Mouse (Mus musculus): ENCODE results near the gene Cryba4. TPM values are rescaled to one million over a fixed set of nuclear protein-coding genes. Genes with fewer than 3 reads are reported as not detected.

Cryba4 gene
- total RNA-seq (2015) (not detected in 2 replicates), total RNA-seq (2017) (not detected in 2 replicates)

DNA sequence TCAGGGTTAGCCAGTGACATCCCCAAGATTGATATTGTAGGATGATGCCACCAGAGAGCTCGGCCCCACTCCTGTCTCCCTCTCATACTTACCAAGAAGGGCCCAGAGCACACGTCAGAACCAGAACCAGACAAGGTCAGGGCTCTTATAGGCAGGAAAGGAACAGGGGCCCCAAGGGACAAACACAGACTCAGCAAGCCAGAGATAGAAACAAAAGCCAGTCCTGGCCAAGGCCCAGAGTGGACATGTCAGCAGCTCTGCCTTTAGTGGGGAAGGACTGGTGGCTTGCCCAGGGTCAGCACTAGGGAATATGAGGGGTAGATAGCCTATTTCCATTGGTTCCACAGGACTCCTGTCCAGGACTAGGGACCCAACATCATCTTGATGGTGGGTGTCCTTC lies at the start of gene Cryba4:
Cryba4 (minus strand) TSS at position 119 of the 400 bp plus-strand sequence.
- no peak for ATAC-seq (replicated peaks; ENCODE audit: poor library complexity)

DNA sequence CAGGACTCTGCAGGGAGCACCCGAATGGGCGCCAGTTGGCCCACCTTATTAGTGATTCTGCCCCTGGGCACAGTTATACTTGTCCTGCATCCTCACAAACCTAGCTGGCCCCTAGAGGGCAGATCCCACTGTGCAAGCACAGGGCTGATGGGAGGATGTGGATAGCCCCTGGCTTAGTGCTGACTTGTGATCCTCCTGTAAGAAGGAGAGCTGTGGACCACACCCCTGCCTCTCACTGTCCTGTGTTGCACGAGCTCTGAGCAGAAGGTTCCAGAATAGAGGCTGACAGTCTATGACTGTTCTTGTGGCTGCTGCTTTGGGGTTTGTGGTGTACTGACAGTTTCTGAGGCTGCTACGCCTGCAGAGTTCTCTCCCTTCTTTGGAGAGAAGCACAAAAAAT lies 49.4 kb upstream of the Cryba4 start:
- peak; percentile 15 for ATAC-seq (replicated peaks; ENCODE audit: poor library complexity)

- ATAC-seq (replicated peaks; ENCODE audit: poor library complexity), result no peak
Measured at GRCm38 (mm10) chr5:112300721-112301308, 48.5 kb upstream of the Cryba4 start.

DNA sequence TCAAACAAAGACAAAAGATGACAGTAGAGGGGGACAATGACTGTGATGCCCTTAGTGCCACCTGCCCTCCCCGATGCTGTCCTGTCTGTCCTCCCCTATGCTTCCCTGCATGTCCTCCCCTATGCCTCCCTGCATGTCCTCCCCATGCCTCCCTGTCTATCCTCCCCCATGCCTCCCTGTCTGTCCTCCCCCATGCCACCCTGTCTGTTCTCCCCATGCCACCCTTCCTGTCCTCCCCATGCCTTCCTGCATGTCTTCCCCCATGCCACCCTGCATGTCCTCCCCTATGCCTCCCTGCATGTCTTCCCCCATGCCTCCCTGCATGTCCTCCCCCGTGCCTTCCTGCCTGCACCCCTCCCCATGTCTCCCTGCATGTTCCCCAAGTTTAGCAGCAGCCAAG lies 47.8 kb upstream of the Cryba4 start:
- ATAC-seq (replicated peaks; ENCODE audit: poor library complexity), result no peak

DNA sequence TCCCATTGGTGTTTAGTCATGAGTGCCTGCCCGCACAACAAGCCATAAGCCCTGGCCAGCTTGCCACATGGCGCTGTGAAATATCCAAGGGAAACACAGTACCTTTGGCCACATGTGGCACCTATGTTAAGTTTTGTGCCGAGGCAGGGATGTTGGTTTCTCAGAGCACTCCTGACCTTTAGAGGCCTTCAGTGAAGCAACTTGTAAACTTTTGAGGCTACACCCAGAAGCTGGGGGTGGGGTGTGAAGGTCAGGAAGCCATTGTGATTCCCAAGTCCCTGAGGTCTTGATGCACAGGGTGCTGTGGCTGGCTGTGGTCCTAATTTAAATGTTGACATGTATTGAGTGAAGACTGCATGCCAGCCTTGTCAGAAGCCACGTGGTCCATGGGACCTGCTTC lies 47.1 kb upstream of the Cryba4 start:
- ATAC-seq (replicated peaks; ENCODE audit: poor library complexity), result no peak

- ATAC-seq (replicated peaks; ENCODE audit: poor library complexity), result peak; percentile 23
Measured at GRCm38 (mm10) chr5:112298226-112298988, 46.1 kb upstream of the Cryba4 start.

DNA sequence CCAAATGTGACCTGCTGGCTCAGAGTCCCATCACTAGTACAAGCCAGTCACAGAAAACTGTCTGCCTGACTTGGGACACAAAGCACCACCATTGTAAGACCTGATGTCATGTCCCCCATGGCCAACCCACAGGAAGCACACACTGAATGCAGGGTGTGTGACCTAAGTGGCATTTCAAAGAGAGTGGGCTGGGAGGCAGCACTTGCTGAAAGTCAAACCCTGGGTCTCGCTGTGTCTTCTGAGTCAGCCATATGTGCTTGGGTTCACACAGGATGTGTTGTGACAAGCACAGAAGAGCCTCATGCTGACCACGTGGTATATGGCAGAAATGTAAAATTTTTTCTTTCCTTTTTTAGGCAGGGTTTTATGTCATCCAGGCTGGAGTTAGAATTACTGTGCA lies 44.9 kb upstream of the Cryba4 start:
- peak; percentile 4 for ATAC-seq (replicated peaks; ENCODE audit: poor library complexity)

- ATAC-seq (replicated peaks; ENCODE audit: poor library complexity), result peak; percentile 56
Measured at GRCm38 (mm10) chr5:112296404-112297181, 44.3 kb upstream of the Cryba4 start.

DNA sequence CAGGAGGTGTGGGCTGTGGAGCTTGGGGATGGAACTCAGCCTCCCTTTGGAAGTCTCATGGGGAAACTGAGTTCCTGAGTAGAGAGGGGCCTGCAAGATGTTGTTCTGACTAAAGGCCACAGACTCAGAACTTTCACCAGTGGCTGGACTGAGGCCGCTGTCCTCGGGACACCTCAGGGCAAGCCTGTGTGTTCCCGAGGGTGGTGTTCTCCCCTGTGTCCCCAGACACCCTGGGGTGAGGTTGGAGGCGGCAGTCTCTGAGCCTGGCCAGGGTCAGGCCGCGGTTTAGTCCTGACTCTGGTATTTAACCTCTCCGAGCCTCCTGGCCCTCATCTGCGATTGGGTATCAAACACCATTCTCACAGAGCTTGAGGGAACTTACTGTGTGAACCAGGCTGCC lies 43.2 kb upstream of the Cryba4 start:
- ATAC-seq (replicated peaks; ENCODE audit: poor library complexity), result no peak

DNA sequence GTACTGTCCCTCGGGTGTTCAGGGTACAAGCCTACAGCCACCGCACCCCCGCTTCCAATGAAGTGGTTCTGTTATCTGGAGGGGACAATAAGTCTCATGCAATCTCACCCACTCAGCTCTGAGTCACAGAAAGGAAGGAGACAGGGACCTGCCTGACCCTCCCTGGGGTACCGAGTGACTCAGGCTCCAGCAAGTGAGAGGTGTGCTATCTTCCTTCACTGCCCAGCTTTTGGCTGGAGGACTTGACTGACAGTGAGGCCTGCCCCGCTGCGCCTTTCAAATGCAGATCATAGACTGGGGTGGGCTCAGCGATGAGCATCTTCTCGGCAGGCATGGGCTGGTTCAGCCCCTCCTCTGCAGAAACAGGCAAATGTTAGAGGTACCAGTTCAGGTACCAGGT lies 42.8 kb upstream of the Cryba4 start:
- ATAC-seq (replicated peaks; ENCODE audit: poor library complexity), result no peak

GRCm38 (mm10) chr5:112294696-112295095 lies 42.4 kb upstream of the Cryba4 start:
- ATAC-seq (replicated peaks; ENCODE audit: poor library complexity), result no peak

DNA sequence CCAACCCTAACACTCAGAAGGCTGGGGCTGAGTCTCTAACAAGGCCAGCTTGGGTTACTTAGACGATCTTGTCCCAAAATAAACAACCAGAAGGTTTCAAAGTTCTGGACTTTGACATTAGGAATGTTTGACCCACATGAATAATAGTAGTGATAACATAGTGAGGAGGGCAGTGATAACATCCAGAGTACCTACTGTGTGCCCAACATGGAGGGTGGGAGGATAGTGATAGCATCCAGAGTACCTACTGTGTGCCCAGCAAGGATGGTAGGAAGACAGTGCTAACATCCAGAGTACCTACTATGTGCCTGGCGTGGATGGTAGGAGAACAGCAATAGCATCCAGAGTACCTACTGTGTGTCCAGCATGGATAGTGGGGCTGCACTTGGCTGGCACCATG lies 41.5 kb upstream of the Cryba4 start:
- ATAC-seq (replicated peaks; ENCODE audit: poor library complexity), result no peak

GRCm38 (mm10) chr5:112292343-112292980 lies 40.1 kb upstream of the Cryba4 start:
- no peak for ATAC-seq (replicated peaks; ENCODE audit: poor library complexity)

DNA sequence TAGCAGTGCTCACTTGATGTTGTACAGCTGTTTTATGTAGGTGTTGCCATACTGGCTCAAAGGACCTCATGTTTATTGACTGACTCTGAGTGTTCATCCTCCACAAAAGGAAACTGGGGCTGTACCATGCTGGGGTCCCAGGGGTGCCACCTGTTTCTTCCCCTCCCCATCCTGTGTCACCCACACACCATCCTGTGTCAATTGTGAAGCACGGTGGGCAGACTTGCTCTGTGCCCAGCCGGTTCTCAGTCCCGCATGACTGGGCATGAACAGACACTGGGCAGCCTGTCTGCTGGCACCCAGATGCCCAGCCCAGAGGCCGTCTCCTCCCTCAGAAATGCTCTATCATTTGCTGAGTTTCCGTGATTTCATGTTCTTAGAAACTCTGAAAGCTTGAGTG lies 39.5 kb upstream of the Cryba4 start:
- ATAC-seq (replicated peaks; ENCODE audit: poor library complexity), result no peak

GRCm38 (mm10) chr5:112290536-112290880 lies 38.2 kb upstream of the Cryba4 start:
- no peak for ATAC-seq (replicated peaks; ENCODE audit: poor library complexity)

DNA sequence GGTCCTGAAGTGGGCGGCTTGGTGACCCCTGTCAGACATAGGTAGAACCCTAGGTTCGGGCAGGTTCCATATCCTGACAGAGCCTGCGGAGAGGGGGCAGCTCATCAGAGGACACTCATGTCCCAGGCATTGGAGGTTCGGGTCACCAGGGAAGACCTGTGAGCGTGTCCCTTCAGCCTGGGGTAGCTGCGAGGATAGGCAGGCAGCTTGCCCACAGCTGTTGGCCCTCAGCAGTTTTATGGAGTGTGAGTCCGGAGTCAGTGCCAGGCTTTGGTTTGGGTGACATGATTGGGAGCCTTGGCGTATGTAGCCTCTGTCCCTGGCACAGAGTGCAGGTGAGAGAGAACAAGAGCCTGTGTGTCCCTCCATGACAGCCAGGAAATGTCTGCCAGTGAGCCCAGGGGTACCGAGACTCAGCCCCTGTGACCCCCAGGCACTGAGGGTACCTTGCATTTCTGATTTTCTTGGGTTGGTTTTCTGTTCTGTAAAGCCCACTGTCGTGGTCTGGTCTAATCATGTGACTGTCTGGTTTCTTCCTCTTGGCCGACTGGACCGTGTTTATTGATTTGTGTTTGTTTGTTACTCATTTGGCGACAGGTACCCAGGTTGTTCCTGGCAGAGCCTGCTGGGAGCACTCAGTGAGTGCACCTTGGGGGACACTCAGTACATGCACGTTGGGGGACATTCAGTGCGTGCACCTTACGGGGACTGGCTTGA lies 37.7 kb upstream of the Cryba4 start:
- no peak for ATAC-seq (replicated peaks; ENCODE audit: poor library complexity)

GRCm38 (mm10) chr5:112289236-112289635 lies 36.9 kb upstream of the Cryba4 start:
- no peak for ATAC-seq (replicated peaks; ENCODE audit: poor library complexity)

GRCm38 (mm10) chr5:112288193-112289141 lies 36.1 kb upstream of the Cryba4 start:
- ATAC-seq (replicated peaks; ENCODE audit: poor library complexity), result no peak

DNA sequence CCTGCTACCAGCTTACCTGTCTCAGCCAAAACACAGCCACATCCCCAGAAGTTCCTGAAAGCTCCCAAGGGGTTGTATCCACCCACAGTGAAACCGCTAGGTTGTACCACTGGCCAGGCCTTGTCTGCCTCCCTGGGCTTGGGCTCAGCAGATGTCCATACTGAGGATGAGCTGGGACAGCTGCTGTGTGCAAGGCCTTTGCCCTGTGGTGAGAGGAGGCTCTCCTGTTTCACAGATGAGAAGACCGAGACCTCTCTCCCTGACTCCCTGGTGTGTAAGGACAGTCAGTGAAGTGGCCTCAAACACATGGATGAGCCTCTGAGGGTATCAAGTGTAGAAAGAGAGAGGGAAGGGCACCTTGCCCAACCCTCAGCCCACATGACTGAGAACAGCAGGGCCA lies 35.3 kb upstream of the Cryba4 start:
- ATAC-seq (replicated peaks; ENCODE audit: poor library complexity), result no peak

Measured in megakaryocyte progenitor cell, adult 5-6 weeks (primary cell).